Mouse (Mus musculus): ENCODE data around the gene Glyctk. TPM values are rescaled to one million over a fixed set of nuclear protein-coding genes. Genes with fewer than 3 reads are reported as not detected.
"Not testable (repeated sequence)": the region's sequence is repeated elsewhere in the genome, so short reads cannot be mapped to it uniquely, and the experiment has no call there.

Glyctk gene
- polyA plus RNA-seq, 1 experiment = 168 TPM

DNA sequence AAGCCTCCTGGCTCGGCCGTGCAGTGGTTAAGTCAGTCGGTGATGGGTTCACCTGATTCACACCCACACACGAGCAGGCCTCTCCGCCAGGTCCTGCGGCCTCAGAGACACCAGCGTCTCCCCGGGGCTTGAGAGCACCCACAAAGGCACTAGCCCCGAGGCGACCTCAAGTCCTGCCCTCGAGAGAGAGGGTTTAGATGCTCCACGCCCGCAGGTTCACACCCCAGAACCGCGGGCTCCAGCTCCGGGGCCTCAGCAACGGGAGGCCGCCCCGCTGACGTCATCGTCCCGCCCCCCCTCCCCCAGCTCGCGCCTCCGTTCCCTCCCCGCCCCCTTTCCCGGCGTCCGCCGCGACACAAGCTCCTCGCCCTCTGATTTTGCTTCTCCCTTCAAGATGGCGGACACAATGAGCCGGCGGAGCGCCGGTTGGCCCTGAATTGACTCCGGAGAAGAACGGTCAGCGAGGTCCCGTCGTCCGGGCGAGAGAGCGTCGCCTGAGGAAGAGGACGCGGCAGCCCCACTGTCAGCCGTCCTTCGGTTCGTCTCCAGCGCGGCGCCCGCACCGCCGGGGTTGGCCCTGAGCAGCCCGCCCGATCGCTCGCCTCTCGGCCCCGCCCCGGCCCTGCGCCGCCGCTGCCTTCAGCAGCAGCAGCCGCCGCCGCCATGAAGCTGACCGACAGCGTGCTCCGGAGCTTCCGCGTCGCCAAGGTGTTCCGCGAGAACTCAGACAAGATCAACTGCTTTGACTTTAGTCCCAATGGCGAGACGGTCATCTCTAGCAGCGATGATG, 12.8 kb upstream of the Glyctk start, which contains the start of gene Wdr82:
Wdr82 (plus strand) TSS at position 373 of the 790 bp plus-strand sequence.
- Histone ChIP-seq H3K27me3 (replicated peaks; ENCODE audit: control insufficient read depth, insufficient read depth, low read length) (no peaks in the 10 kb centered on the region), H3K36me3 (ENCODE audit: control insufficient read depth, insufficient read depth, low read length) (no peaks in the 10 kb centered on the region), H3K4me1 (ENCODE audit: control insufficient read depth, insufficient read depth, low read length) (peaks cover 20% of the 10 kb centered on the region), H3K4me3 (ENCODE audit: insufficient read depth, low read depth, low read length) (peak within 1 kb of the TSS; percentile 80), H3K27ac (ENCODE audit: insufficient read depth, low read depth, low read length) (peak within 1 kb of the TSS; percentile 94)
- TF ChIP-seq POLR2A (IDR thresholded peaks at IDR 0.05; ENCODE audit: low read depth, low read length) (peak; percentile 81), CTCF (conservative IDR thresholded peaks at IDR 0.05; ENCODE audit: insufficient read depth, insufficient read length, low read depth, low read length) (no peak)
- under 1% methylated on average over 81 of the region's 81 CpGs for WGBS
- DNase-seq = peak; percentile 95

- H3K36me3 ChIP-seq (ENCODE audit: control insufficient read depth, insufficient read depth, low read length) = no peaks in the 10 kb centered on the region
- no peak overlapping the region for H3K4me3 ChIP-seq (ENCODE audit: insufficient read depth, low read depth, low read length)
- no peaks in the 10 kb centered on the region for H3K27me3 ChIP-seq (replicated peaks; ENCODE audit: control insufficient read depth, insufficient read depth, low read length)
- peak; percentile 68 for DNase-seq
- peak overlapping the region; percentile 1; the same call in 1 of the 2 replicates for H3K27ac ChIP-seq (ENCODE audit: insufficient read depth, low read depth, low read length)
- 27% methylated on average over 6 of the region's 6 CpGs for WGBS
- TF ChIP-seq CTCF (conservative IDR thresholded peaks at IDR 0.05; ENCODE audit: insufficient read depth, insufficient read length, low read depth, low read length) (no peak), POLR2A (IDR thresholded peaks at IDR 0.05; ENCODE audit: low read depth, low read length) (no peak)
- peaks cover 16% of the 10 kb centered on the region for H3K4me1 ChIP-seq (ENCODE audit: control insufficient read depth, insufficient read depth, low read length)
These were observed 12.0 kb upstream of the Glyctk start for GRCm38 (mm10) chr9:106169917-106170316.

- DNase-seq; H3K36me3 ChIP-seq (ENCODE audit: control insufficient read depth, insufficient read depth, low read length); H3K4me3 ChIP-seq (ENCODE audit: insufficient read depth, low read depth, low read length); H3K27me3 ChIP-seq (replicated peaks; ENCODE audit: control insufficient read depth, insufficient read depth, low read length); H3K27ac ChIP-seq (ENCODE audit: insufficient read depth, low read depth, low read length): not testable (repeated sequence)
- H3K4me1 ChIP-seq (ENCODE audit: control insufficient read depth, insufficient read depth, low read length) = peaks cover 10% of the 10 kb centered on the region
- WGBS = 40% methylated on average over 1 of the region's 1 CpGs
These were observed 11.1 kb upstream of the Glyctk start for GRCm38 (mm10) chr9:106169006-106169405.

DNA sequence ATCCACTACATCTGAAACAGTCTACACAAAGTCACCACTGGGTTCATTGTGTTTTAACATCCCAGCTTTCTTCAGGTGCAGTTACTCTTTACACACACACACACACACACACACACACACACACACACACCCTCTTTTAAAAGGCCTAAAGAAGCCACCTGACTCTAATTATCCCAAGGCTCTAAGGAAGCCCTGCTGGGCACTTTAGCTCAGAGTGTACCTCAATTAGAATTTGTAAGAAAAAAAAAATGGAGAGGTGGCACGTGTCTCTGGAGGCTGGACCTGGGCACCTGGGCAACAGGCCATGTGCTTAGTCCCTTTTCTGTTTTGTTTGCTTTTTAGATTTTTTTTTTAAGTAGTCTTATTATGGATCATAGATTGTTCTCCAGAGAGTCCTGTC, 9.8 kb upstream of the Glyctk start:
- H3K27me3 ChIP-seq (replicated peaks; ENCODE audit: control insufficient read depth, insufficient read depth, low read length) = no peaks in the 10 kb centered on the region
- no peak for DNase-seq
- peaks cover 7% of the 10 kb centered on the region for H3K4me1 ChIP-seq (ENCODE audit: control insufficient read depth, insufficient read depth, low read length)
- H3K36me3 ChIP-seq (ENCODE audit: control insufficient read depth, insufficient read depth, low read length) = no peaks in the 10 kb centered on the region
- no peak for TF ChIP-seq CTCF (conservative IDR thresholded peaks at IDR 0.05; ENCODE audit: insufficient read depth, insufficient read length, low read depth, low read length)
- no peak for TF ChIP-seq POLR2A (IDR thresholded peaks at IDR 0.05; ENCODE audit: low read depth, low read length)
- no peak overlapping the region for H3K4me3 ChIP-seq (ENCODE audit: insufficient read depth, low read depth, low read length)
- WGBS = 32% methylated on average over 1 of the region's 1 CpGs
- no peak overlapping the region for H3K27ac ChIP-seq (ENCODE audit: insufficient read depth, low read depth, low read length)

DNA sequence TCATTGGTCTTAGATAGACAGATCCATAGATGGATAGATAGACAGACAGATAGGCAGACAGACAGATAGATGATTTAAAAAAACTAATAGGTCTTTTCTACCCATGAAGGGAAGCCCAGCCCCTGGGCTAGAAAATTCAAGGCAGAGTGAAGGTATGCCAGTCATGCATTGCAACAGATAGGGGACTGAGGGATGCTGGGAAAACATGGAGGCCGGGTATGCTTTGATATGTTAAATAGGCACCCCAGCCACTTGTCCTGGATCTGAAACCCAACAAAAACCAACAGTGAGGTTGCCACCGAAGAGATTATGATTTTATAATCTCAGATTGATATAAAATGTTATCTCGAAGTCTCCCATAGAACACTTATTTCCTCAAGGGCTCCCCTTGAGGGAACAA, 9.3 kb upstream of the Glyctk start:
- peaks cover 7% of the 10 kb centered on the region for H3K4me1 ChIP-seq (ENCODE audit: control insufficient read depth, insufficient read depth, low read length)
- H3K27ac ChIP-seq (ENCODE audit: insufficient read depth, low read depth, low read length) = no peak overlapping the region
- 85% methylated on average over 3 of the region's 3 CpGs for WGBS
- no peak overlapping the region for H3K4me3 ChIP-seq (ENCODE audit: insufficient read depth, low read depth, low read length)
- TF ChIP-seq POLR2A (IDR thresholded peaks at IDR 0.05; ENCODE audit: low read depth, low read length) (no peak), CTCF (conservative IDR thresholded peaks at IDR 0.05; ENCODE audit: insufficient read depth, insufficient read length, low read depth, low read length) (no peak)
- no peaks in the 10 kb centered on the region for H3K36me3 ChIP-seq (ENCODE audit: control insufficient read depth, insufficient read depth, low read length)
- no peaks in the 10 kb centered on the region for H3K27me3 ChIP-seq (replicated peaks; ENCODE audit: control insufficient read depth, insufficient read depth, low read length)
- DNase-seq = no peak

DNA sequence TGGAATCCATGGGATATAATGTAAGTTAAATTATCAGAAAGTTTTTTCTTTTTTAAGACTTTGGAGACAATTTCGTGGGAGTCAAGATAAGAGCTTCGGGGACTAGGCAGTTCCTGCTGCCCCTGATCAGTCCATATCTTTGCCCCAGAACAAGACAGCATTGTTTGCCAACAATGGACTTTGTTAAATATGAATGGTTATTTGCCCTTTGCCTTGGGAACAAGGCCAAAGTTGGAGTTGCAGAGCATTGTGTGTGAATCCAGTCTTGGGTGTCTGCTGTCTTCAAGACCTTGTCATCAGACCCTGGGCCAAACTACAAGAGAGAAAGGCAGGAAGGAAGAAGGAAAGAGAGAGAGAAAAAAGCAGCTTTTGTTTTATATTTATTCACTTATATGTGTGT, 8.8 kb upstream of the Glyctk start:
- WGBS = 77% methylated on average over 2 of the region's 2 CpGs
- H3K4me1 ChIP-seq (ENCODE audit: control insufficient read depth, insufficient read depth, low read length) = peaks cover 7% of the 10 kb centered on the region
- no peak overlapping the region for H3K27ac ChIP-seq (ENCODE audit: insufficient read depth, low read depth, low read length)
- DNase-seq = no peak
- H3K27me3 ChIP-seq (replicated peaks; ENCODE audit: control insufficient read depth, insufficient read depth, low read length) = no peaks in the 10 kb centered on the region
- H3K36me3 ChIP-seq (ENCODE audit: control insufficient read depth, insufficient read depth, low read length) = no peaks in the 10 kb centered on the region
- TF ChIP-seq CTCF (conservative IDR thresholded peaks at IDR 0.05; ENCODE audit: insufficient read depth, insufficient read length, low read depth, low read length) = no peak
- no peak for TF ChIP-seq POLR2A (IDR thresholded peaks at IDR 0.05; ENCODE audit: low read depth, low read length)
- no peak overlapping the region for H3K4me3 ChIP-seq (ENCODE audit: insufficient read depth, low read depth, low read length)

DNA sequence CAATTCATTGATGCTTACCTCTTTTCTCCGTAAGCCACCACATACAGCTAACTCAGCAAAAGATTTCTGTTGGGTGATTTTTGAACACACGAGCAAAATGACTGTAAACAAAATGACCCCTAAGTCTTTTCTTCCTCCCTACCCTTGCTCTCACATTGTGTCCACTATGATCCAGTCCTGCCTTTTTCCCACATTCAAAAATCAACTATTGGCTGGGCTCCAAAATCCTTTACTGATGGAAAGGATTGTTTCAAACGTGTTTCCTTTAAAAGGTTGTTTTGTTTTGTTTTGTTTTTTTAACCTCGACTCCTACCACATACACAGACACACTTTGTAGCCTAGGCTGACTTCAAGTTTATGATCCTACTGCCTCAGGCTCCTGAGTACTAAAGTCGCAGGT, 2.5 kb upstream of the Glyctk start:
- Histone ChIP-seq H3K27ac (ENCODE audit: insufficient read depth, low read depth, low read length) (peak overlapping the region; percentile 99), H3K4me3 (ENCODE audit: insufficient read depth, low read depth, low read length) (peak overlapping the region; percentile 67), H3K27me3 (replicated peaks; ENCODE audit: control insufficient read depth, insufficient read depth, low read length) (no peaks in the 10 kb centered on the region), H3K36me3 (ENCODE audit: control insufficient read depth, insufficient read depth, low read length) (no peaks in the 10 kb centered on the region), H3K4me1 (ENCODE audit: control insufficient read depth, insufficient read depth, low read length) (peaks cover 19% of the 10 kb centered on the region; the same call in 1 of the 2 replicates)
- no peak for DNase-seq
- 23% methylated on average over 5 of the region's 5 CpGs for WGBS
- TF ChIP-seq POLR2A (IDR thresholded peaks at IDR 0.05; ENCODE audit: low read depth, low read length) (no peak), CTCF (conservative IDR thresholded peaks at IDR 0.05; ENCODE audit: insufficient read depth, insufficient read length, low read depth, low read length) (no peak)

All from kidney, adult 2 months (tissue).